Mouse (Mus musculus) kidney, postnatal 0 days (tissue): ENCODE results near the gene Ctrl. TPM values are rescaled to one million over a fixed set of nuclear protein-coding genes. Genes with fewer than 3 reads are reported as not detected.
A peak's percentile ranks its signal among the peaks of the same experiment; 100 is the strongest.

Experiments
- ATAC-seq: fragments of 200-750 bp; cut with Nextera tagmentation; replicated peaks from 2 replicates; pipeline ENCODE4 v1.8.0; 2017; ENCODE audit warnings: low read depth, moderate number of reproducible peaks, moderate TSS enrichment, moderate library complexity; ENCODE audit not compliant: low FRiP score
- DNase-seq: peaks from one replicate; pipeline ENCODE4 v3.0.0-alpha.2; 2016; ENCODE audit warnings: low spot score
- H3K27ac ChIP-seq: fragments of 300-500 bp; sonication (generic); 2 replicates; pipeline ENCODE4 v1.5.1; 2014; ENCODE audit warnings: mild to moderate bottlenecking
- H3K27me3 ChIP-seq: fragments of 300-500 bp; sonication (generic); 2 replicates; pipeline ENCODE4 v1.6.1; 2014; ENCODE audit warnings: low read length, mixed read lengths; ENCODE audit not compliant: insufficient read depth
- H3K36me3 ChIP-seq: fragments of 300-500 bp; sonication (generic); 2 replicates; pipeline ENCODE4 v1.6.1; 2014; ENCODE audit warnings: low read length, mixed read lengths; ENCODE audit not compliant: insufficient read depth
- H3K4me1 ChIP-seq: fragments of 300-500 bp; sonication (generic); replicated peaks from 2 replicates; pipeline ENCODE4 v1.6.1; 2014; ENCODE audit warnings: antibody characterized with exemption, low read length, mixed read lengths; ENCODE audit not compliant: insufficient read depth
- H3K4me2 ChIP-seq: fragments of 300-500 bp; sonication (generic); 2 replicates; pipeline ENCODE4 v1.6.1; 2014; ENCODE audit warnings: mild to moderate bottlenecking, low read length, moderate library complexity, mixed read lengths
- H3K4me3 ChIP-seq: fragments of 300-500 bp; sonication (generic); replicated peaks from 2 replicates; pipeline ENCODE4 v1.5.1; 2014; ENCODE audit warnings: low read depth, low read length
- H3K9ac ChIP-seq: fragments of 300-500 bp; sonication (generic); 2 replicates; pipeline ENCODE4 v1.6.1; 2014; ENCODE audit warnings: low read depth, low read length
- H3K9me3 ChIP-seq: fragments of 300-500 bp; sonication (generic); replicated peaks from 2 replicates; pipeline ENCODE4 v1.6.1; 2016; ENCODE audit warnings: low read length, inconsistent platforms, mixed read lengths
- CTCF ChIP-seq: IDR thresholded peaks from 2 replicates; pipeline ENCODE4 v1.5.1; 2016; ENCODE audit warnings: antibody characterized with exemption, low read depth, mild to moderate bottlenecking, moderate library complexity
- WGBS: fragments of 180-500 bp; shearing (Covaris S2); extraction: QIAGEN DNeasy Blood & Tissue Kit; methylation state at CpG from one replicate; pipeline ENCODE4 v1.1.7; 2014; 5-methylcytosine and 5-hydroxymethylcytosine counted together
- polyA plus RNA-seq: library from polyadenylated mRNA; unstranded; fragments of >200 nt; fragmentation: Nextera tagmentation; extraction: Ambion mirVana; gene quantifications from 2 replicates; pipeline ENCODE4 v1.2.1, GENCODE M21; 2015

The Ctrl gene
- polyA plus RNA-seq, 1 experiment from 2014 or later: 0.67 TPM

DNA sequence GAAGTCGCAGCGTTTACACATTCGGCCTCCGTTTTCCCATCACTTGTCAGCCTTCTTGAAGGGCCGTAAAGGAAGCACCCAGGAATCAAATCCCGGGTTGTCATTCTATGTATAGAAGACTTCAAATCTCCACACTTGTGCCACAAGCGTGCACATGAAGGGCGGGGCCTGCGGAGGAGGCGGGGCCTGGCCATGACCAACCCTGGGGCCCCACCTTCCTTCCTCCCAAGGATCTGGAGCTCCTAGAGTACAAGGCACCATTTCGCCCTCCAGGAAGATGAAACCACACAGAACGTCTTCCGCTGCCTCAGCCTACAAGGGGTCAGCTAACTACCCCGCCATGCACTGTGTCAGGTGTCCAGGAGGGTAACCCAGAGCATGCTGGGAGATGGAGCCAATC is 27.4 kb upstream of the Ctrl start:
- 79% methylated on average over 14 of the region's 14 CpGs for WGBS
- TF ChIP-seq CTCF: no peak
- Histone ChIP-seq H3K9ac (no peak overlapping the region), H3K27me3 (no peaks in the 10 kb centered on the region), H3K27ac (no peak overlapping the region), H3K9me3 (no peaks in the 10 kb centered on the region), H3K4me1 (peaks cover 12% of the 10 kb centered on the region), H3K4me3 (no peak overlapping the region), H3K36me3 (0 out of 2 replicates have a peak, but pooled peaks cover 2% of the 10 kb centered on the region), H3K4me2 (no peak overlapping the region)
- ATAC-seq (no peak), DNase-seq (no peak)

DNA sequence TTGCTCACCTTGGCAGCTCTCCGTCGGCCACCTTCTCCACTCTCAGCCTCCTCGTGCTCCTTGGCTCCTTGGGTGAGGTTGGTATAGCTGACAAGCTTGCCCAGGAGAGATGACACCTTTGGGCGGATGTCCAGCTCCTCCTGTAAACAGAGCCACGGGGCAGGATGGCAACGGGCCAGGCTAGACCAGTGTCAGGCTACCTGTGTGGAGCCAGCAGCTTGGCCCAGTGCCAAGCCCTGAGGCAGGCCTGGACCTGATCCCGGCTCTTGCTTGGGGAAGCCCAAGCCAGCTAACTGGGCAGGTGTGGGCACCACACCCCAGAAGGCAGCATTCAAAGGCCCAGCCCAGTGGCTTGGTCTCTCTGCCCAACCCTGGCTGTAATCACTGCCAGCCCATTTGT is 25.7 kb upstream of the Ctrl start:
- 70% methylated on average over 7 of the region's 7 CpGs for WGBS
- Histone ChIP-seq H3K27me3 (no peaks in the 10 kb centered on the region), H3K36me3 (0 out of 2 replicates have a peak, but pooled peaks cover 8% of the 10 kb centered on the region), H3K4me2 (no peak overlapping the region), H3K4me3 (no peak overlapping the region), H3K4me1 (peaks cover under 1% of the 10 kb centered on the region), H3K9ac (no peak overlapping the region), H3K27ac (no peak overlapping the region), H3K9me3 (no peaks in the 10 kb centered on the region)
- no peak for DNase-seq
- ATAC-seq: peak; percentile 36
- no peak for TF ChIP-seq CTCF

GRCm38 (mm10) chr8:105957813-105958212 is 24.2 kb upstream of the Ctrl start:
- Histone ChIP-seq H3K4me2 (no peak overlapping the region), H3K36me3 (0 out of 2 replicates have a peak, but pooled peaks cover 12% of the 10 kb centered on the region), H3K27me3 (no peaks in the 10 kb centered on the region), H3K27ac (no peak overlapping the region), H3K9ac (no peak overlapping the region), H3K4me1 (no peaks in the 10 kb centered on the region), H3K9me3 (no peaks in the 10 kb centered on the region), H3K4me3 (no peak overlapping the region)
- DNase-seq (peak; percentile 45), ATAC-seq (no peak)
- peak; percentile 45; the same call in 1 of the 2 replicates for TF ChIP-seq CTCF
- WGBS: 57% methylated on average over 3 of the region's 4 CpGs

DNA sequence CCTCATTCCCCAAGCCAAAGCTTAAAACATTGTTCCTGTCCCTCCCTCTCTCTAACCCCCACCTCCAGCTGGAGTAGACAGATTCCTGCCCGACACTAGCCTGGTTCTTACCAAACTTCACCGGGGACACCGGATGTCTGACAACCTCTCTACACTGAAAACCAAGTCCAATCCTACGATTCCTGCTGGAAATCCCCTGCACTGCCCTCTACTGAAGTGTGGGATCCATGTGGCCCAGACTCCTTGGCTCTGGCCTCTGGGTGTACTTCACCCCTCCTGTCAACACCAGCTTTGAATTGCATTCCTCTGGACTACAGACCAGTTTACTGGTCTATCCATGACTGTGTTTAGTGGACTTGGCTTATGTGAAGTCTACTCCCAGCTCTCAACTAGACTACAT is 22.9 kb upstream of the Ctrl start:
- DNase-seq: no peak
- H3K9ac ChIP-seq: no peak overlapping the region
- no peaks in the 10 kb centered on the region for H3K4me1 ChIP-seq
- TF ChIP-seq CTCF: no peak
- ATAC-seq: no peak
- WGBS: 91% methylated on average over 4 of the region's 4 CpGs
- no peaks in the 10 kb centered on the region for H3K27me3 ChIP-seq
- H3K36me3 ChIP-seq: 0 out of 2 replicates have a peak, but pooled peaks cover 14% of the 10 kb centered on the region
- no peak overlapping the region for H3K27ac ChIP-seq
- no peaks in the 10 kb centered on the region for H3K9me3 ChIP-seq
- H3K4me2 ChIP-seq: no peak overlapping the region
- no peak overlapping the region for H3K4me3 ChIP-seq

- ATAC-seq (peak; percentile 67), DNase-seq (peak; percentile 44)
- no peak overlapping the region for H3K4me3 ChIP-seq
- no peaks in the 10 kb centered on the region for H3K27me3 ChIP-seq
- H3K4me2 ChIP-seq: no peak overlapping the region
- peaks cover 31% of the 10 kb centered on the region; the same call in 1 of the 2 replicates for H3K36me3 ChIP-seq
- H3K9me3 ChIP-seq: no peaks in the 10 kb centered on the region
- WGBS: 25% methylated on average over 7 of the region's 7 CpGs
- H3K27ac ChIP-seq: 0 out of 2 replicates have a peak overlapping the region, but pooled peaks have one; percentile 1
- 0 out of 2 replicates have a peak, but pooled peaks cover 4% of the 10 kb centered on the region for H3K4me1 ChIP-seq
- TF ChIP-seq CTCF: no peak
- no peak overlapping the region for H3K9ac ChIP-seq
These were observed 17.5 kb upstream of the Ctrl start for GRCm38 (mm10) chr8:105951057-105951659.

GRCm38 (mm10) chr8:105949350-105949749 is 15.7 kb upstream of the Ctrl start:
- WGBS: 53% methylated on average over 10 of the region's 10 CpGs
- ATAC-seq: no peak

More at GRCm38 (mm10) chr8:105949350-105949749, 15.7 kb upstream of the Ctrl start:
- Histone ChIP-seq H3K9me3 (no peaks in the 10 kb centered on the region), H3K9ac (no peak overlapping the region), H3K4me2 (no peak overlapping the region), H3K36me3 (peaks cover 36% of the 10 kb centered on the region), H3K4me3 (no peak overlapping the region), H3K27me3 (no peaks in the 10 kb centered on the region), H3K4me1 (0 out of 2 replicates have a peak, but pooled peaks cover 4% of the 10 kb centered on the region), H3K27ac (no peak overlapping the region)
- no peak for TF ChIP-seq CTCF
- peak; percentile 41 for DNase-seq
